Mouse (Mus musculus) G1E (cell line): ENCODE data around the gene Retreg1.

Experiments
- CTCF ChIP-seq: IDR thresholded peaks from 2 replicates; pipeline ENCODE4 v1.5.1; 2012; ENCODE audit warnings: low read depth, low read length, inconsistent platforms, mixed read lengths
- POLR2AphosphoS5 ChIP-seq: IDR thresholded peaks from 2 replicates; pipeline ENCODE4 v1.6.1; 2012; ENCODE audit warnings: low read depth, low read length, inconsistent platforms; ENCODE audit not compliant: insufficient replicate concordance

DNA sequence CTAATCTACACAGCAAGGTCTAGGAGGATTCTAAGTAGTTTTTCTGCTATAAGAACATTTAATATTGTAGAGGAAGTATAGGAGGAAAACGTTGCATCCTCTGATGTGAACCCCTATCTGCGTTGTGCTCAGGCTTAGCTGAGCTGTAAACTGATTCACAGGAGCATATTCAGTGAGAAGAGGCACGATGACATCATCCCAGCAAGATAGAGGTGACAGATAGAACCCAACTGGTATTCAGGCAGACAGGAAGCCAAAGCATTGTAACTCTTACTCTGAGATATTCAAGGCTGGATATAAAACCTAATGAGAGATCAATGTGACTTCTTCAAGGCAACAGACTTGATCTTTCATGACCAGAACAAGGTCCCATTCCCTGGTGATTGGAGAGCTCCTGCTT lies 20.3 kb upstream of the Retreg1 start:
- no peak for TF ChIP-seq POLR2AphosphoS5
- no peak for TF ChIP-seq CTCF
